Mouse (Mus musculus): ENCODE results near the gene Nedd1. TPM values are rescaled to one million over a fixed set of nuclear protein-coding genes. Genes with fewer than 3 reads are reported as not detected.

Nedd1 gene
- polyA plus RNA-seq, 1 experiment, result 30.6 TPM

GRCm38 (mm10) chr10:92649096-92649495, 73.1 kb downstream of the Nedd1 start:
- H3K27me3 ChIP-seq (ENCODE audit: control insufficient read depth, insufficient read depth, low read length, poor library complexity, severe bottlenecking), result no peaks in the 10 kb centered on the region
- H3K27ac ChIP-seq (ENCODE audit: insufficient read depth, low read length), result no peak overlapping the region
- no peak overlapping the region for H3K4me3 ChIP-seq (ENCODE audit: low read depth, low read length)
- H3K9me3 ChIP-seq (replicated peaks; ENCODE audit: control insufficient read depth, insufficient read depth, low read length, poor library complexity, severe bottlenecking), result no peaks in the 10 kb centered on the region
- no peaks in the 10 kb centered on the region for H3K36me3 ChIP-seq (ENCODE audit: control insufficient read depth, insufficient read depth, low read length, poor library complexity, severe bottlenecking)
- TF ChIP-seq CTCF (IDR thresholded peaks at IDR 0.05; ENCODE audit: low read depth, low read length) (no peak), POLR2A (IDR thresholded peaks at IDR 0.05; ENCODE audit: insufficient read depth, low read length) (no peak), EP300 (IDR thresholded peaks at IDR 0.05; ENCODE audit: insufficient read depth, low read depth, low read length) (no peak)
- H3K9ac ChIP-seq (ENCODE audit: low read depth, poor library complexity, severe bottlenecking), result no peak overlapping the region
- H3K4me1 ChIP-seq (ENCODE audit: control insufficient read depth, insufficient read depth, low read length), result no peaks in the 10 kb centered on the region

GRCm38 (mm10) chr10:92647691-92648090, 74.5 kb downstream of the Nedd1 start:
- H3K27me3 ChIP-seq (ENCODE audit: control insufficient read depth, insufficient read depth, low read length, poor library complexity, severe bottlenecking), result no peaks in the 10 kb centered on the region
- H3K36me3 ChIP-seq (ENCODE audit: control insufficient read depth, insufficient read depth, low read length, poor library complexity, severe bottlenecking), result no peaks in the 10 kb centered on the region
- H3K9me3 ChIP-seq (replicated peaks; ENCODE audit: control insufficient read depth, insufficient read depth, low read length, poor library complexity, severe bottlenecking), result no peaks in the 10 kb centered on the region
- H3K4me1 ChIP-seq (ENCODE audit: control insufficient read depth, insufficient read depth, low read length), result no peaks in the 10 kb centered on the region
- TF ChIP-seq EP300 (IDR thresholded peaks at IDR 0.05; ENCODE audit: insufficient read depth, low read depth, low read length), result no peak
- no peak for TF ChIP-seq CTCF (IDR thresholded peaks at IDR 0.05; ENCODE audit: low read depth, low read length)
- no peak for TF ChIP-seq POLR2A (IDR thresholded peaks at IDR 0.05; ENCODE audit: insufficient read depth, low read length)
- H3K27ac ChIP-seq (ENCODE audit: insufficient read depth, low read length), result no peak overlapping the region
- H3K9ac ChIP-seq (ENCODE audit: low read depth, poor library complexity, severe bottlenecking), result no peak overlapping the region
- H3K4me3 ChIP-seq (ENCODE audit: low read depth, low read length), result no peak overlapping the region

- Histone ChIP-seq H3K9me3 (replicated peaks; ENCODE audit: control insufficient read depth, insufficient read depth, low read length, poor library complexity, severe bottlenecking) (no peaks in the 10 kb centered on the region), H3K4me3 (ENCODE audit: low read depth, low read length) (no peak overlapping the region), H3K27ac (ENCODE audit: insufficient read depth, low read length) (no peak overlapping the region), H3K36me3 (ENCODE audit: control insufficient read depth, insufficient read depth, low read length, poor library complexity, severe bottlenecking) (no peaks in the 10 kb centered on the region), H3K9ac (ENCODE audit: low read depth, poor library complexity, severe bottlenecking) (no peak overlapping the region), H3K4me1 (ENCODE audit: control insufficient read depth, insufficient read depth, low read length) (no peaks in the 10 kb centered on the region), H3K27me3 (ENCODE audit: control insufficient read depth, insufficient read depth, low read length, poor library complexity, severe bottlenecking) (no peaks in the 10 kb centered on the region)
- no peak for TF ChIP-seq EP300 (IDR thresholded peaks at IDR 0.05; ENCODE audit: insufficient read depth, low read depth, low read length)
- TF ChIP-seq POLR2A (IDR thresholded peaks at IDR 0.05; ENCODE audit: insufficient read depth, low read length), result no peak
- no peak for TF ChIP-seq CTCF (IDR thresholded peaks at IDR 0.05; ENCODE audit: low read depth, low read length)
Observed at GRCm38 (mm10) chr10:92643995-92644394, 78.2 kb downstream of the Nedd1 start.

- Histone ChIP-seq H3K4me3 (ENCODE audit: low read depth, low read length) (no peak overlapping the region), H3K27ac (ENCODE audit: insufficient read depth, low read length) (no peak overlapping the region), H3K36me3 (ENCODE audit: control insufficient read depth, insufficient read depth, low read length, poor library complexity, severe bottlenecking) (no peaks in the 10 kb centered on the region), H3K9me3 (replicated peaks; ENCODE audit: control insufficient read depth, insufficient read depth, low read length, poor library complexity, severe bottlenecking) (peaks cover 6% of the 10 kb centered on the region; the same call in 1 of the 2 replicates), H3K27me3 (ENCODE audit: control insufficient read depth, insufficient read depth, low read length, poor library complexity, severe bottlenecking) (no peaks in the 10 kb centered on the region), H3K9ac (ENCODE audit: low read depth, poor library complexity, severe bottlenecking) (no peak overlapping the region), H3K4me1 (ENCODE audit: control insufficient read depth, insufficient read depth, low read length) (no peaks in the 10 kb centered on the region)
- TF ChIP-seq CTCF (IDR thresholded peaks at IDR 0.05; ENCODE audit: low read depth, low read length) (no peak), POLR2A (IDR thresholded peaks at IDR 0.05; ENCODE audit: insufficient read depth, low read length) (no peak), EP300 (IDR thresholded peaks at IDR 0.05; ENCODE audit: insufficient read depth, low read depth, low read length) (no peak)
Observed at GRCm38 (mm10) chr10:92641032-92641431, 81.2 kb downstream of the Nedd1 start.

All from ES-Bruce4 (cell line).